Mouse (Mus musculus) liver, embryonic 11.5 days (tissue): ENCODE measurements around the gene Cluap1. TPM values are rescaled to one million over a fixed set of nuclear protein-coding genes. Genes with fewer than 3 reads are reported as not detected.

ENCODE experiments used
- ATAC-seq: fragments of 200-750 bp; cut with Nextera tagmentation; replicated peaks from 2 replicates; pipeline ENCODE4 v1.8.0; 2017; ENCODE audit warnings: moderate number of reproducible peaks, mild to moderate bottlenecking, moderate TSS enrichment, moderate library complexity; ENCODE audit not compliant: low FRiP score
- DNase-seq: peaks from one replicate; pipeline ENCODE4 v3.0.0-alpha.2; 2017; ENCODE audit warnings: low spot score
- H3K27ac ChIP-seq: fragments of 300-500 bp; sonication (generic); 2 replicates; pipeline ENCODE4 v1.5.1; 2014; ENCODE audit warnings: mild to moderate bottlenecking, low read depth, low read length, control low read depth
- H3K27me3 ChIP-seq: fragments of 300-500 bp; sonication (generic); replicated peaks from 2 replicates; pipeline ENCODE4 v1.6.1; 2014; ENCODE audit warnings: low read length, mixed read lengths; ENCODE audit not compliant: control insufficient read depth, insufficient read depth
- H3K36me3 ChIP-seq: fragments of 300-500 bp; sonication (generic); 2 replicates; pipeline ENCODE4 v1.6.1; 2014; ENCODE audit warnings: mild to moderate bottlenecking, low read length, moderate library complexity, mixed read lengths; ENCODE audit not compliant: control insufficient read depth, insufficient read depth
- H3K4me1 ChIP-seq: fragments of 300-500 bp; sonication (generic); replicated peaks from 2 replicates; pipeline ENCODE4 v1.6.1; 2014; ENCODE audit warnings: low read length, mixed read lengths; ENCODE audit not compliant: control insufficient read depth, insufficient read depth
- H3K4me2 ChIP-seq: fragments of 300-500 bp; sonication (generic); 2 replicates; pipeline ENCODE4 v1.6.1; 2014; ENCODE audit warnings: mild to moderate bottlenecking, control low read depth, moderate library complexity
- H3K4me3 ChIP-seq: fragments of 300-500 bp; sonication (generic); 2 replicates; pipeline ENCODE4 v1.5.1; 2014; ENCODE audit warnings: low read depth, low read length, control low read depth
- H3K9ac ChIP-seq: fragments of 300-500 bp; sonication (generic); 2 replicates; pipeline ENCODE4 v1.6.1; 2014; ENCODE audit warnings: low read depth, low read length, control low read depth
- H3K9me3 ChIP-seq: fragments of 300-500 bp; sonication (generic); 2 replicates; pipeline ENCODE4 v1.6.1; 2016; ENCODE audit warnings: low read length, inconsistent platforms, mixed read lengths; ENCODE audit not compliant: control insufficient read depth
- WGBS: fragments of 180-500 bp; shearing (Covaris S2); extraction: QIAGEN DNeasy Blood & Tissue Kit; methylation state at CpG from one replicate; pipeline ENCODE4 v1.1.7; 2014; 5-methylcytosine and 5-hydroxymethylcytosine counted together
- polyA plus RNA-seq: library from polyadenylated mRNA; unstranded; fragments of >200 nt; fragmentation: Nextera tagmentation; extraction: Ambion mirVana; gene quantifications from 2 replicates; pipeline ENCODE4 v1.2.1, GENCODE M21; 2014

Cluap1 gene
- polyA plus RNA-seq, 1 experiment from 2014 or later: 22.9 TPM

DNA sequence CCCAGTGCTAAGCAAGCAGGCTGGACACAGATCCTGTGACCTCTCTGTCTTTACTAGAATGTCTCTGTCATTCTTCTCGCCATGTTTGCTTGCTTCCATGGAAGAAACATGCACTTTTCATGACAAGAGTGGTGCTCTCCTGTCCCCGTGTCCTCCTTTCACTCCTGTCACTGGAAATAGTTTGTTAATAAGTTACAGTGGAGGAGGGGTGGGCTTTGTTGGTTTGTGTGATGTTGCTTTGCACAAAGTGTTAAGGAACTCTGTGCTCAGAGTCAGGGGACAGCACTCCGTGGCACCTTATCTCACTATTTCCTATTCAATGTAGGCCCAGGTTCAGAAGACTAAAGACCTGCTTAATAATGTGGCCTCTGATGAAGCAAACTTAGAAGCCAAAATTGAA lies 14.9 kb downstream of the Cluap1 start:
- H3K27ac ChIP-seq: no peak overlapping the region
- no peak overlapping the region for H3K4me3 ChIP-seq
- no peak overlapping the region for H3K9ac ChIP-seq
- no peak overlapping the region for H3K4me2 ChIP-seq
- DNase-seq (no peak), ATAC-seq (no peak)
- no peaks in the 10 kb centered on the region for H3K27me3 ChIP-seq
- H3K4me1 ChIP-seq: no peaks in the 10 kb centered on the region
- H3K9me3 ChIP-seq: no peaks in the 10 kb centered on the region
- peaks cover 25% of the 10 kb centered on the region for H3K36me3 ChIP-seq
- 74% methylated on average over 3 of the region's 3 CpGs for WGBS

DNA sequence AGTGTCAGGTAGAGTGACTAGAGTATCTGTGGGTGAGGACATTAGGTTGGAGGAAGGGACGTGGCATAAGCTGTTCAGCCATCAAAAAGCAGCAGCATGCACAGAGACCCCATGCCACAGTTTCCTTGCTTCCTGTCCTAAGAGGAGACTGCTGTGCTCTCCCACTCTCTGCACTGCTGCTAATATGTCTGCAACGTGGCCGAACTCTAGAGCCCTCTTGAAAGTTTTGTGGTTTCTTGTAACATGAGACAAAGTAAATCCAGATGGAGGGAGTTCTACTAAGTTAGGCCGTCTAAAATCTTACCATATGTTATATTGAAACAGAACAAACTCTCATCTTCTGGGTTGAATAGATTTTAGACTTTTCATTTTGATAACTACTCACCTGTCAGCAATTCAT lies 15.4 kb downstream of the Cluap1 start:
- no peak overlapping the region for H3K4me3 ChIP-seq
- DNase-seq (no peak), ATAC-seq (no peak)
- no peaks in the 10 kb centered on the region for H3K9me3 ChIP-seq
- H3K36me3 ChIP-seq: peaks cover 27% of the 10 kb centered on the region
- 78% methylated on average over 4 of the region's 4 CpGs for WGBS
- no peaks in the 10 kb centered on the region for H3K27me3 ChIP-seq
- no peak overlapping the region for H3K9ac ChIP-seq
- H3K4me2 ChIP-seq: no peak overlapping the region
- no peaks in the 10 kb centered on the region for H3K4me1 ChIP-seq
- no peak overlapping the region for H3K27ac ChIP-seq

DNA sequence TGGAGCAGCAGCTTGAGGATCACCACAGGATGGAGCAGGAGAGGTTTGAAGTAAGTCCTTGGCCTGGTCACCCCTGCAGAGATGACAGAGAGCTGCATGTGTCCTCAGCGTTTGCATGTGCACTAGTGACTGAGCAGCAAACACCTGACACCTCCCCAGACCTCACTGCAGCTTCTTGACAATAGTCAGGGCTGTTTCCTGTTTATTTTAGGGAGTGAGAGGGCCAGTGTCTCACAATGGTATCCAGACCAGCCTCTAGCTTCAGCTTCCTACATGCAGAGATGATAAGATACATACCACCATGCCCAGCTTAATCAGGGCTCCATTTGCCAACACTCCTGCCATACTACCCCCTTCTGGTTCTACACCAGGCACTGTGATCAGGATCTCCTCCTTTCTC lies 20.0 kb downstream of the Cluap1 start:
- ATAC-seq (no peak), DNase-seq (no peak)
- Histone ChIP-seq H3K9ac (no peak overlapping the region), H3K4me3 (no peak overlapping the region), H3K4me1 (no peaks in the 10 kb centered on the region), H3K36me3 (peaks cover 25% of the 10 kb centered on the region), H3K9me3 (no peaks in the 10 kb centered on the region), H3K27ac (no peak overlapping the region), H3K4me2 (no peak overlapping the region), H3K27me3 (no peaks in the 10 kb centered on the region)
- 37% methylated on average over 1 of the region's 1 CpGs for WGBS

DNA sequence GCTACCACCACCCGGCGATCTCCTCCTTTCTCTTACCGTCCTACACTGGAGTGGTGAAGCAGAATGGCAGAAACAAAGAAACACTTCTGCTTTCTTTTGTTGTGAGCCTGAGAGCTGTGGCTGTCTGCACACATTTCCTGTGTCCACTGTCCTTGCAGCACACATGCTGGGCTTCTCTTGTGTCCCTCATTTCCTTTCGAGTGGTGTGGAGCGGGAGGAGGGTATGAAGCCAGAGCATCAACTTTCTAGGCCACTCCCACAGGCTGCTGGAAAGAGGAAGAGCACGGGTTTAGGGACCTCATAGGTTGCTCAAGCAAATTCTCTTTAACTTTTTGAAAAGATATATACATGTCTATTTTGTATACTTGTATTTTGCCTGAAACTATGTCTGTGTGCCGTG lies 20.6 kb downstream of the Cluap1 start:
- 68% methylated on average over 7 of the region's 7 CpGs for whole genome bisulfite sequencing
- H3K4me3 ChIP-seq: no peak overlapping the region
- H3K9me3 ChIP-seq: no peaks in the 10 kb centered on the region
- no peak for DNase-seq
- peaks cover 23% of the 10 kb centered on the region for H3K36me3 ChIP-seq
- peak; percentile 41; the same call in 1 of the 2 replicates for ATAC-seq
- H3K4me2 ChIP-seq: no peak overlapping the region
- H3K9ac ChIP-seq: no peak overlapping the region
- H3K27me3 ChIP-seq: no peaks in the 10 kb centered on the region
- H3K27ac ChIP-seq: no peak overlapping the region
- no peaks in the 10 kb centered on the region for H3K4me1 ChIP-seq

- no peak for ATAC-seq
- H3K9me3 ChIP-seq: no peaks in the 10 kb centered on the region
- 87% methylated on average over 6 of the region's 6 CpGs for WGBS
- H3K4me2 ChIP-seq: no peak overlapping the region
- H3K36me3 ChIP-seq: peaks cover 13% of the 10 kb centered on the region
- no peak for DNase-seq
- no peak overlapping the region for H3K4me3 ChIP-seq
- no peaks in the 10 kb centered on the region for H3K27me3 ChIP-seq
- no peak overlapping the region for H3K27ac ChIP-seq
- no peak overlapping the region for H3K9ac ChIP-seq
- no peaks in the 10 kb centered on the region for H3K4me1 ChIP-seq
These were observed 24.9 kb downstream of the Cluap1 start for GRCm38 (mm10) chr16:3933536-3933935.

DNA sequence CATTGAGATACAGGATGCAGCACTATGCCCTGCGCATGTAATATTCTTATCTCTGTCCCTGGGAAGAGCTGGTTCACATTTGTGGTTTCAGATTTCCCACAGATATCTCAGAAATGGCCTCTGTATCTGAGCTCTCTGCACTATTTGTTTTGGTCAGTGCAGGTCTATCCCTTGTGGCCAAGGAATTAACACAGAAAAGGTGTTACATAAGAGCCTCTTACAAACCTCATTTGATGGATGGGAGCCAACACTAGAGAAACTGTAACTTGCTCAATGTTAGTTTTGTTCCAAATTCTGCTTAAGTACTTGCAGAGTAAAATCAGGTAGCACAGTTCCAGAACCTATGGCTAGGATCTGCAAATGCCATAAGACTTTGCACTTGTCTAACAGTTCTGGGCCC lies 25.5 kb downstream of the Cluap1 start:
- H3K27ac ChIP-seq: no peak overlapping the region

DNA sequence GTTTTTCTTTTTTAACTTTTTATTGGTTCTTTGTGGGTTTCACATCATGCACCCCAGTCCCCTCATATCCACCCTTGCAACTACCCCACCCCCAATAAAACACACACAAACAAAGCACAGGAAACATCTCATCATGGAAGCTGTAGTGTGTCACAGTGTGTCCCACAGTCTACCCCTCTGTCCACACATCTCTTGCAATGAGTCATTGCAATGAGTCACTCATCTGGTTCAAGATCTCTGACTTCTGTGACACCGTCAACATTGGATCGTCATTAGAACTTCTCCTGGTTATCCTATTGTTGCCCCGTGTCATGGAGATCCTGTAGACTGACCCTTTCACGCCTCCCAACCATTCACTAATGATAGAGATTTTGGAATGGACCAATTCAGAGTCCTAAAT lies 26.1 kb downstream of the Cluap1 start:
- Histone ChIP-seq H3K4me2 (no peak overlapping the region), H3K36me3 (peaks cover 16% of the 10 kb centered on the region), H3K4me3 (no peak overlapping the region), H3K27ac (no peak overlapping the region), H3K9ac (no peak overlapping the region), H3K9me3 (no peaks in the 10 kb centered on the region), H3K4me1 (no peaks in the 10 kb centered on the region), H3K27me3 (no peaks in the 10 kb centered on the region)
- WGBS: 83% methylated on average over 4 of the region's 4 CpGs
- no peak for ATAC-seq
- no peak for DNase-seq

More for the DNA sequence above, 25.5 kb downstream of the Cluap1 start:
- DNase-seq: no peak
- Histone ChIP-seq H3K4me3 (no peak overlapping the region), H3K27me3 (no peaks in the 10 kb centered on the region), H3K36me3 (peaks cover 15% of the 10 kb centered on the region), H3K4me1 (no peaks in the 10 kb centered on the region), H3K9ac (no peak overlapping the region), H3K4me2 (no peak overlapping the region), H3K9me3 (no peaks in the 10 kb centered on the region)
- no peak for ATAC-seq
- 57% methylated on average over 1 of the region's 1 CpGs for WGBS

GRCm38 (mm10) chr16:3951141-3951540 lies 42.5 kb downstream of the Cluap1 start:
- H3K4me2 ChIP-seq: no peak overlapping the region
- no peak overlapping the region for H3K27ac ChIP-seq
- H3K4me3 ChIP-seq: no peak overlapping the region
- no peaks in the 10 kb centered on the region for H3K4me1 ChIP-seq
- no peaks in the 10 kb centered on the region for H3K36me3 ChIP-seq
- DNase-seq (no peak), ATAC-seq (no peak)
- no peaks in the 10 kb centered on the region for H3K27me3 ChIP-seq
- no peaks in the 10 kb centered on the region for H3K9me3 ChIP-seq
- no peak overlapping the region for H3K9ac ChIP-seq
- 93% methylated on average over 1 of the region's 1 CpGs for WGBS

- no peak overlapping the region for H3K9ac ChIP-seq
- H3K27me3 ChIP-seq: no peaks in the 10 kb centered on the region
- ATAC-seq: no peak
- H3K27ac ChIP-seq: no peak overlapping the region
- H3K4me1 ChIP-seq: no peaks in the 10 kb centered on the region
- no peaks in the 10 kb centered on the region for H3K36me3 ChIP-seq
- H3K9me3 ChIP-seq: no peaks in the 10 kb centered on the region
- DNase-seq: no peak
- no peak overlapping the region for H3K4me2 ChIP-seq
- WGBS: 84% methylated on average over 6 of the region's 6 CpGs
- no peak overlapping the region for H3K4me3 ChIP-seq
These were observed 47.8 kb downstream of the Cluap1 start for GRCm38 (mm10) chr16:3956369-3956768.
